Mouse (Mus musculus): ENCODE measurements around the gene Fbxo34. TPM values are rescaled to one million over a fixed set of nuclear protein-coding genes. Genes with fewer than 3 reads are reported as not detected.

Gene Fbxo34
- total and polyA plus RNA-seq, 3 experiments, result 14.8 to 29.5 TPM; not detected in 1

- Histone ChIP-seq H3K36me3 (ENCODE audit: control insufficient read depth in 1 of 2, insufficient read depth in 2 of 2, low read length in 2 of 2) (peaks cover 0 to 3% of the 10 kb centered on the region in 2 experiments; a peak in 2 of 4 replicates), H3K4me3 (ENCODE audit: control insufficient read depth in 1 of 2, insufficient read depth in 1 of 2, low read depth in 2 of 2, low read length in 2 of 2) (no peak overlapping the region), H3K9ac (ENCODE audit: control insufficient read depth, low read depth, low read length, poor library complexity, severe bottlenecking) (no peak overlapping the region), H3K27me3 (ENCODE audit: control insufficient read depth in 1 of 2, insufficient read depth in 2 of 2, low read length in 2 of 2) (no peaks in the 10 kb centered on the region; a peak in 1 of 4 replicates), H3K9me3 (replicated peaks; ENCODE audit: insufficient read depth, low read length) (no peaks in the 10 kb centered on the region), H3K4me1 (ENCODE audit: control insufficient read depth in 1 of 2, insufficient read depth in 2 of 2, low read length in 2 of 2) (peaks cover 0 to 3% of the 10 kb centered on the region in 2 experiments; a peak in 1 of 4 replicates), H3K79me2 (ENCODE audit: control insufficient read depth, insufficient read depth, low read length, poor library complexity) (peaks cover 3% of the 10 kb centered on the region; the same call in 1 of the 2 replicates), H3K27ac (ENCODE audit: control insufficient read depth, low read depth, low read length) (no peak overlapping the region)
- TF ChIP-seq E2F4 (IDR thresholded peaks at IDR 0.05; ENCODE audit: borderline replicate concordance, low read depth, low read length), result no peak
- TF ChIP-seq SMC3 (IDR thresholded peaks at IDR 0.05; ENCODE audit: low read depth, low read length), result no peak
- no peak for TF ChIP-seq ELF1 (IDR thresholded peaks at IDR 0.05; ENCODE audit: low read depth, low read length)
- no peak for DNase-seq (ENCODE audit: low read depth, low spot score)
These were observed 122.5 kb downstream of the Fbxo34 start for GRCm38 (mm10) chr14:47572707-47573106.

GRCm38 (mm10) chr14:47574721-47575120 lies 124.5 kb downstream of the Fbxo34 start:
- peak; percentile 59 for DNase-seq (ENCODE audit: low read depth, low spot score)
- H3K79me2 ChIP-seq (ENCODE audit: control insufficient read depth, insufficient read depth, low read length, poor library complexity), result no peaks in the 10 kb centered on the region
- H3K9ac ChIP-seq (ENCODE audit: control insufficient read depth, low read depth, low read length, poor library complexity, severe bottlenecking), result no peak overlapping the region
- no peak overlapping the region for H3K27ac ChIP-seq (ENCODE audit: control insufficient read depth, low read depth, low read length)
- no peaks in the 10 kb centered on the region for H3K36me3 ChIP-seq (ENCODE audit: control insufficient read depth in 1 of 2, insufficient read depth in 2 of 2, low read length in 2 of 2)
- H3K4me3 ChIP-seq (ENCODE audit: control insufficient read depth in 1 of 2, insufficient read depth in 1 of 2, low read depth in 2 of 2, low read length in 2 of 2), result no peak overlapping the region
- TF ChIP-seq CTCF (IDR thresholded peaks at IDR 0.05 in 2 of 3, conservative IDR thresholded peaks at IDR 0.05 in 1 of 3; ENCODE audit: control insufficient read depth in 1 of 3, insufficient read depth in 1 of 3, low read depth in 2 of 3, low read length in 3 of 3, poor library complexity in 1 of 3, severe bottlenecking in 1 of 3), result peak in 2 of 3 experiments; percentile 51 to 63; a peak in 5 of 6 replicates
- TF ChIP-seq ZC3H11A (IDR thresholded peaks at IDR 0.05; ENCODE audit: low read depth, low read length), result 0 out of 2 replicates have a peak, but pooled peaks have one; percentile 28
- TF ChIP-seq SMC3 (IDR thresholded peaks at IDR 0.05; ENCODE audit: low read depth, low read length), result peak; percentile 65
- no peak for TF ChIP-seq MYC (IDR thresholded peaks at IDR 0.05; ENCODE audit: low read depth, low read length)
- TF ChIP-seq E2F4 (IDR thresholded peaks at IDR 0.05; ENCODE audit: borderline replicate concordance, low read depth, low read length), result no peak
- TF ChIP-seq RAD21 (IDR thresholded peaks at IDR 0.05; ENCODE audit: low read depth, low read length), result peak; percentile 49
- no peak for TF ChIP-seq HCFC1 (IDR thresholded peaks at IDR 0.05; ENCODE audit: low read depth, low read length)
- no peaks in the 10 kb centered on the region for H3K9me3 ChIP-seq (replicated peaks; ENCODE audit: insufficient read depth, low read length)
- H3K4me1 ChIP-seq (ENCODE audit: control insufficient read depth in 1 of 2, insufficient read depth in 2 of 2, low read length in 2 of 2), result no peaks in the 10 kb centered on the region
- no peaks in the 10 kb centered on the region; a peak in 1 of 4 replicates for H3K27me3 ChIP-seq (ENCODE audit: control insufficient read depth in 1 of 2, insufficient read depth in 2 of 2, low read length in 2 of 2)

GRCm38 (mm10) chr14:47576687-47577086 lies 126.5 kb downstream of the Fbxo34 start:
- Histone ChIP-seq H3K36me3 (ENCODE audit: control insufficient read depth in 1 of 2, insufficient read depth in 2 of 2, low read length in 2 of 2) (no peaks in the 10 kb centered on the region), H3K9me3 (replicated peaks; ENCODE audit: insufficient read depth, low read length) (no peaks in the 10 kb centered on the region), H3K4me1 (ENCODE audit: control insufficient read depth in 1 of 2, insufficient read depth in 2 of 2, low read length in 2 of 2) (no peaks in the 10 kb centered on the region; a peak in 1 of 4 replicates), H3K27me3 (ENCODE audit: control insufficient read depth in 1 of 2, insufficient read depth in 2 of 2, low read length in 2 of 2) (no peaks in the 10 kb centered on the region), H3K9ac (ENCODE audit: control insufficient read depth, low read depth, low read length, poor library complexity, severe bottlenecking) (no peak overlapping the region), H3K79me2 (ENCODE audit: control insufficient read depth, insufficient read depth, low read length, poor library complexity) (no peaks in the 10 kb centered on the region), H3K27ac (ENCODE audit: control insufficient read depth, low read depth, low read length) (no peak overlapping the region), H3K4me3 (ENCODE audit: control insufficient read depth in 1 of 2, insufficient read depth in 1 of 2, low read depth in 2 of 2, low read length in 2 of 2) (no peak overlapping the region)
- no peak for DNase-seq (ENCODE audit: low read depth, low spot score)
- TF ChIP-seq GATA1 (IDR thresholded peaks at IDR 0.05; ENCODE audit: low read depth, low read length) (no peak), CHD1 (IDR thresholded peaks at IDR 0.05; ENCODE audit: low read depth, low read length) (no peak), NELFE (IDR thresholded peaks at IDR 0.05; ENCODE audit: low read depth, low read length) (no peak), EP300 (IDR thresholded peaks at IDR 0.05; ENCODE audit: low read depth in 1 of 2, low read length in 2 of 2) (no peak), GABPA (IDR thresholded peaks at IDR 0.05; ENCODE audit: low read depth, low read length) (no peak), ZNF384 (IDR thresholded peaks at IDR 0.05; ENCODE audit: low read depth, low read length) (no peak), ETS1 (IDR thresholded peaks at IDR 0.05; ENCODE audit: low read depth, low read length) (no peak), ZC3H11A (IDR thresholded peaks at IDR 0.05; ENCODE audit: low read depth, low read length) (no peak), MYC (IDR thresholded peaks at IDR 0.05; ENCODE audit: low read depth, low read length) (no peak), USF1 (IDR thresholded peaks at IDR 0.05; ENCODE audit: low read depth, low read length) (no peak), BHLHE40 (IDR thresholded peaks at IDR 0.05; ENCODE audit: borderline replicate concordance, low read depth, low read length) (no peak), RCOR1 (IDR thresholded peaks at IDR 0.05; ENCODE audit: low read depth, low read length) (no peak), MAX (IDR thresholded peaks at IDR 0.05; ENCODE audit: low read length) (no peak), POLR2AphosphoS5 (IDR thresholded peaks at IDR 0.05; ENCODE audit: borderline replicate concordance, low read depth, low read length) (no peak), POLR2A (IDR thresholded peaks at IDR 0.05; ENCODE audit: control insufficient read depth in 1 of 2, insufficient read depth in 1 of 2, low read depth in 1 of 2, low read length in 2 of 2, poor library complexity in 1 of 2) (no peak), CTCF (IDR thresholded peaks at IDR 0.05 in 2 of 3, conservative IDR thresholded peaks at IDR 0.05 in 1 of 3; ENCODE audit: control insufficient read depth in 1 of 3, insufficient read depth in 1 of 3, low read depth in 2 of 3, low read length in 3 of 3, poor library complexity in 1 of 3, severe bottlenecking in 1 of 3) (no peak), MXI1 (IDR thresholded peaks at IDR 0.05; ENCODE audit: low read depth, low read length) (no peak), ZMIZ1 (IDR thresholded peaks at IDR 0.05; ENCODE audit: low read depth, low read length) (no peak), KAT2A (conservative IDR thresholded peaks at IDR 0.05; ENCODE audit: low read depth, low read length) (no peak)

All from MEL (cell line).